Mouse (Mus musculus) adrenal gland, postnatal 25 days (tissue): ENCODE results near the gene Cnih4. TPM values are rescaled to one million over a fixed set of nuclear protein-coding genes. Genes with fewer than 3 reads are reported as not detected.

Experiments used
- DNase-seq: peaks from one replicate; pipeline ENCODE4 v3.0.0; 2021; ENCODE audit warnings: mixed read lengths
- total RNA-seq: library from RNA; stranded (reverse); gene quantifications from 2 replicates; pipeline ENCODE4 v1.2.3, GENCODE M21; 2021

The Cnih4 gene
- total RNA-seq, 1 experiment from 2014 or later, result 44.3 TPM

DNA sequence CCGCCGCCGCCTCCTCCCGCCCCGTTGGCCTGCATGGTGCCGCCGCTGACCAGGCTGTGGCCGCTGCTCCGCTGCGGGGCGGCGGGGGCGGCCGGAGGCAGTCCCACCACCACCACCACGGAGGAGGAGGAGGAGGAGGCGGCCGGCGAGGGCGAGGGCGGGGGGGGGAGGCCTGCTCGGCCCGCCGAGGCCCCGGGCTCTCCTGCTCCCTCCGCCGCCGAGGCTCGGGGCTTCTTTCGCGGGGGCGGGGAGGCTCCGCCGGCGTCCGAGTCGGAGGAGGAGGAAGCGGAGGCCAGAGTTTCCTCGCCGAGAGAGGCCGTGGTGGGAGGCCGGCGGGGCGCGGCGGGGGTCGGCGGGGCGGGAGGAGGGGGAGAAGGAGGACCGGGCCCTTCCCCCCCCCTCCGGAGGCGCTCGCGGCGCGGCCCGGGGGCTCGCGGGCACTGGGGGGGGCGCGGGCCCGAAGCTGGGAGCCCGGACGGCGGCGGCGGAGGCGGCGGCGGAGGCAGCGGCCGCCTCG, 67.0 kb downstream of the Cnih4 start:
- peak; percentile 41 for DNase-seq

- peak; percentile 77 for DNase-seq
These were observed 67.6 kb downstream of the Cnih4 start, which contains the start of gene Wdr26 for GRCm38 (mm10) chr1:181211920-181212633. Wdr26 (minus strand) TSS chr1:181212001.

DNA sequence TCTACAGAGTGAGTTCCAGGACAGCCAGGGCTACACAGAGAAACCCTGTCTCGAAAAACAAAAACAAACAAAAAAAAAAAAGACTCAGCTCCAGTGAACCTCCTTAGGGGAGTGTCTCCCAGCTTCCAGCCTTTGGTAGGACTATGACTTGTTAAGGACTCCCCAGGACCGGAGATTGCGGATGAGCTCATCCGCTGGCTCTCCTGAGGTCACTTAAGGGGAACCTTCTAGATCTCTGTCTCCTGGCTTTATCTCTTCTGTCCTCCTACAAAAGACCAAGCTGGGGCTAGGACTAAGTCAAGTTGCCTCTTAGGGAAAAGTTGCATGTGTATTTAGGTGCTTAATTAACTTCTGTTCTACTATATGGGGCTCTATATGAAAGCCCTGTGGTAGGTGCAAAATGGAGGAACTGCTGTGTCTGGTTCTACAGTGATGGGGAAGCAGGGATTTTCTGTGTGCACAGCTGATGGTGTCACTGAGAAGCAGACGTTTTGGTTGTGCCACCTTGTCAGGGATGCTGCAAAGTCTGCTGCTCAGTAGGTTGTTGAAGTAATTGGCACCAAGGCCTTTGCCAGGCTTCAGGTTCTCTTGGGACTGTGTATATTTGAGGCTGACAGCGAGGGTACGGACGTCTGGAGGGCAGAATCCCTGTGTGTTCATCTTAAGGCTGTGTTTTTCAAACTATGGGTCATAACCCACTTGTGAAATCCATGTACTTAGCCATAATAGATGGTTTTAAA, 70.0 kb downstream of the Cnih4 start:
- no peak for DNase-seq

- DNase-seq, result no peak
These were observed 71.8 kb downstream of the Cnih4 start for GRCm38 (mm10) chr1:181216315-181216714.

Other genes with a start within 250 kb of the Cnih4 start
- gene Pycr2, start 240.4 kb upstream of the Cnih4 start, total RNA-seq, result 35.0 and 46.2 TPM in 2 replicates
- gene Lefty1, start 209.7 kb upstream of the Cnih4 start, total RNA-seq, result 6.1 and 9.5 TPM in 2 replicates
- gene Tmem63a, start 202.3 kb upstream of the Cnih4 start, total RNA-seq, result 77.2 and 92.4 TPM in 2 replicates
- 95.7 and 112 TPM in 2 replicates for gene Ephx1, start 123.8 kb upstream of the Cnih4 start, total RNA-seq
- not detected in 2 replicates for gene 9130409I23Rik, start 93.5 kb upstream of the Cnih4 start, total RNA-seq
- gene Nvl, start 489 bp upstream of the Cnih4 start, total RNA-seq, result 24.6 and 25.4 TPM in 2 replicates
- gene Wdr26, start 67.3 kb downstream of the Cnih4 start, total RNA-seq, result 143 and 151 TPM in 2 replicates
- not detected in 2 replicates for gene Cnih3, start 207.9 kb downstream of the Cnih4 start, total RNA-seq